Mouse (Mus musculus) forebrain, embryonic 10.5 days (tissue): ENCODE results near the gene Prg2. TPM values are rescaled to one million over a fixed set of nuclear protein-coding genes. Genes with fewer than 3 reads are reported as not detected.

Experiments used
- DNase-seq: peaks from one replicate; pipeline ENCODE4 v3.0.0-alpha.2; 2017; ENCODE audit warnings: low spot score; ENCODE audit errors: extremely low spot score
- H3K27ac ChIP-seq: fragments of 300-500 bp; sonication (generic); 2 replicates; pipeline ENCODE4 v1.5.1; 2016; ENCODE audit warnings: mild to moderate bottlenecking
- H3K27me3 ChIP-seq: fragments of 300-500 bp; sonication (generic); 2 replicates; pipeline ENCODE4 v1.6.1; 2016; ENCODE audit warnings: mild to moderate bottlenecking; ENCODE audit not compliant: poor library complexity, severe bottlenecking
- H3K36me3 ChIP-seq: fragments of 300-500 bp; sonication (generic); replicated peaks from 2 replicates; pipeline ENCODE4 v1.6.1; 2016; ENCODE audit warnings: mild to moderate bottlenecking, moderate library complexity
- H3K4me1 ChIP-seq: fragments of 300-500 bp; sonication (generic); 2 replicates; pipeline ENCODE4 v1.6.1; 2016
- H3K4me3 ChIP-seq: fragments of 300-500 bp; sonication (generic); 2 replicates; pipeline ENCODE4 v1.5.1; 2016; ENCODE audit warnings: mild to moderate bottlenecking, moderate library complexity
- H3K9me3 ChIP-seq: fragments of 300-500 bp; sonication (generic); 2 replicates; pipeline ENCODE4 v1.6.1; 2016; ENCODE audit warnings: mild to moderate bottlenecking, moderate library complexity
- WGBS: fragments of 180-500 bp; shearing (Covaris S2); methylation state at CpG from one replicate; pipeline ENCODE4 v1.1.7; 2016; 5-methylcytosine and 5-hydroxymethylcytosine counted together
- polyA plus RNA-seq: library from polyadenylated mRNA; unstranded; fragments of >200 nt; fragmentation: Nextera tagmentation; extraction: Ambion mirVana; gene quantifications from 2 replicates; pipeline ENCODE4 v1.2.1, GENCODE M21; 2016

The Prg2 gene
- not detected in 2 replicates for polyA plus RNA-seq

GRCm38 (mm10) chr2:84980188-84980587 lies at the start of gene Prg2:
Gene Prg2 (plus strand): TSS chr2:84980461.
- H3K27ac ChIP-seq = no peak within 1 kb of the TSS
- no peaks in the 10 kb centered on the region for H3K36me3 ChIP-seq
- H3K4me1 ChIP-seq = no peaks in the 10 kb centered on the region
- H3K9me3 ChIP-seq = no peaks in the 10 kb centered on the region
- 44% methylated on average over 1 of the region's 1 CpGs for WGBS
- no peak within 1 kb of the TSS for H3K4me3 ChIP-seq
- no peaks in the 10 kb centered on the region for H3K27me3 ChIP-seq
- DNase-seq = no peak

- no peaks in the 10 kb centered on the region for H3K36me3 ChIP-seq
- H3K9me3 ChIP-seq = no peaks in the 10 kb centered on the region
- no peak overlapping the region for H3K27ac ChIP-seq
- 76% methylated on average over 8 of the region's 8 CpGs for WGBS
- H3K4me3 ChIP-seq = no peak overlapping the region
- peaks cover 27% of the 10 kb centered on the region for H3K4me1 ChIP-seq
- H3K27me3 ChIP-seq = no peaks in the 10 kb centered on the region
- DNase-seq = no peak
Observed at GRCm38 (mm10) chr2:84933992-84934648, 46.1 kb upstream of the Prg2 start.

- H3K27me3 ChIP-seq = no peaks in the 10 kb centered on the region
Observed at GRCm38 (mm10) chr2:84934649-84935007, 45.6 kb upstream of the Prg2 start.

GRCm38 (mm10) chr2:84935065-84935464 lies 45.2 kb upstream of the Prg2 start:
- Histone ChIP-seq H3K27ac (no peak overlapping the region), H3K36me3 (no peaks in the 10 kb centered on the region), H3K4me1 (peaks cover 27% of the 10 kb centered on the region), H3K9me3 (no peaks in the 10 kb centered on the region), H3K4me3 (no peak overlapping the region), H3K27me3 (no peaks in the 10 kb centered on the region)
- DNase-seq = no peak
- 64% methylated on average over 5 of the region's 5 CpGs for WGBS

More at GRCm38 (mm10) chr2:84934649-84935007, 45.6 kb upstream of the Prg2 start:
- WGBS = 69% methylated on average over 4 of the region's 4 CpGs
- Histone ChIP-seq H3K4me1 (peaks cover 27% of the 10 kb centered on the region), H3K36me3 (no peaks in the 10 kb centered on the region), H3K27ac (no peak overlapping the region), H3K4me3 (no peak overlapping the region), H3K9me3 (no peaks in the 10 kb centered on the region)
- no peak for DNase-seq

GRCm38 (mm10) chr2:84936474-84937429 lies 43.5 kb upstream of the Prg2 start, which contains the start of gene Slc43a3:
Gene Slc43a3 (plus strand): TSS chr2:84936579.
- H3K4me1 ChIP-seq = peaks cover 27% of the 10 kb centered on the region
- no peaks in the 10 kb centered on the region for H3K27me3 ChIP-seq
- H3K9me3 ChIP-seq = no peaks in the 10 kb centered on the region
- WGBS = 24% methylated on average over 38 of the region's 38 CpGs
- H3K36me3 ChIP-seq = no peaks in the 10 kb centered on the region
- peak within 1 kb of the TSS; percentile 87 for H3K27ac ChIP-seq
- DNase-seq = peak; percentile 73
- peak within 1 kb of the TSS; percentile 52 for H3K4me3 ChIP-seq

GRCm38 (mm10) chr2:84937491-84938150 lies 42.6 kb upstream of the Prg2 start:
- Histone ChIP-seq H3K36me3 (no peaks in the 10 kb centered on the region), H3K4me3 (peak overlapping the region; percentile 52), H3K27ac (peak overlapping the region; percentile 87), H3K27me3 (no peaks in the 10 kb centered on the region), H3K9me3 (no peaks in the 10 kb centered on the region), H3K4me1 (peaks cover 27% of the 10 kb centered on the region)
- 81% methylated on average over 3 of the region's 3 CpGs for WGBS
- no peak for DNase-seq

- Histone ChIP-seq H3K36me3 (no peaks in the 10 kb centered on the region), H3K4me1 (peaks cover 27% of the 10 kb centered on the region), H3K9me3 (no peaks in the 10 kb centered on the region), H3K27me3 (no peaks in the 10 kb centered on the region), H3K4me3 (peak overlapping the region; percentile 52; the same call in 1 of the 2 replicates), H3K27ac (0 out of 2 replicates have a peak overlapping the region, but pooled peaks have one; percentile 87)
- 86% methylated on average over 5 of the region's 5 CpGs for whole genome bisulfite sequencing
- no peak for DNase-seq
Observed at GRCm38 (mm10) chr2:84938249-84938946, 41.9 kb upstream of the Prg2 start.

GRCm38 (mm10) chr2:84939306-84939705 lies 41.0 kb upstream of the Prg2 start:
- DNase-seq = no peak
- H3K4me1 ChIP-seq = peaks cover 27% of the 10 kb centered on the region
- H3K9me3 ChIP-seq = no peaks in the 10 kb centered on the region
- H3K27ac ChIP-seq = no peak overlapping the region
- no peaks in the 10 kb centered on the region for H3K36me3 ChIP-seq
- 94% methylated on average over 3 of the region's 3 CpGs for WGBS
- no peak overlapping the region; the same call in 1 of the 2 replicates for H3K4me3 ChIP-seq
- no peaks in the 10 kb centered on the region for H3K27me3 ChIP-seq

- no peak overlapping the region for H3K4me3 ChIP-seq
- H3K27ac ChIP-seq = no peak overlapping the region
- no peaks in the 10 kb centered on the region for H3K27me3 ChIP-seq
- 0 out of 2 replicates have a peak, but pooled peaks cover under 1% of the 10 kb centered on the region for H3K36me3 ChIP-seq
- peaks cover 24% of the 10 kb centered on the region for H3K4me1 ChIP-seq
- no peaks in the 10 kb centered on the region for H3K9me3 ChIP-seq
- WGBS = 92% methylated on average over 6 of the region's 6 CpGs
- DNase-seq = no peak
Observed at GRCm38 (mm10) chr2:84939711-84940110, 40.5 kb upstream of the Prg2 start.

GRCm38 (mm10) chr2:84941332-84941731 lies 38.9 kb upstream of the Prg2 start:
- Histone ChIP-seq H3K4me1 (peaks cover 20% of the 10 kb centered on the region), H3K9me3 (no peaks in the 10 kb centered on the region), H3K27ac (no peak overlapping the region), H3K27me3 (no peaks in the 10 kb centered on the region), H3K36me3 (peaks cover 4% of the 10 kb centered on the region; the same call in 1 of the 2 replicates), H3K4me3 (no peak overlapping the region)
- WGBS = 86% methylated on average over 2 of the region's 2 CpGs
- no peak for DNase-seq

GRCm38 (mm10) chr2:84941795-84942194 lies 38.5 kb upstream of the Prg2 start:
- H3K36me3 ChIP-seq = peaks cover 5% of the 10 kb centered on the region; the same call in 1 of the 2 replicates
- peaks cover 15% of the 10 kb centered on the region for H3K4me1 ChIP-seq
- no peak overlapping the region for H3K4me3 ChIP-seq
- no peak overlapping the region for H3K27ac ChIP-seq
- no peaks in the 10 kb centered on the region for H3K27me3 ChIP-seq
- WGBS = 92% methylated on average over 4 of the region's 4 CpGs
- no peak for DNase-seq
- no peaks in the 10 kb centered on the region for H3K9me3 ChIP-seq
